Mouse (Mus musculus): Measurements from ENCODE around the gene Pcyt1a. TPM values are rescaled to one million over a fixed set of nuclear protein-coding genes. Genes with fewer than 3 reads are reported as not detected.
"Not testable (repeated sequence)": the region's sequence is repeated elsewhere in the genome, so short reads cannot be mapped to it uniquely, and the experiment has no call there.

Gene Pcyt1a
- polyA plus RNA-seq, 1 experiment, result 24.5 TPM

GRCm38 (mm10) chr16:32431047-32431591 lies 398 bp downstream of the Pcyt1a start:
- DNase-seq (ENCODE audit: low read depth, low spot score), result no peak
- under 1% methylated on average over 28 of the region's 28 CpGs for WGBS

GRCm38 (mm10) chr16:32431926-32432325 lies 1.2 kb downstream of the Pcyt1a start:
- no peak for DNase-seq (ENCODE audit: low read depth, low spot score)
- 88% methylated on average over 1 of the region's 1 CpGs for WGBS

- DNase-seq (ENCODE audit: low read depth, low spot score), result no peak
- 83% methylated on average over 2 of the region's 2 CpGs for WGBS
Measured at GRCm38 (mm10) chr16:32433138-32433537, 2.4 kb downstream of the Pcyt1a start.

GRCm38 (mm10) chr16:32434066-32434465 lies 3.3 kb downstream of the Pcyt1a start:
- DNase-seq (ENCODE audit: low read depth, low spot score), result no peak
- WGBS, result 49% methylated on average over 6 of the region's 6 CpGs

- DNase-seq (ENCODE audit: low read depth, low spot score), result no peak
Measured at GRCm38 (mm10) chr16:32434691-32435090, 4.0 kb downstream of the Pcyt1a start.

GRCm38 (mm10) chr16:32436657-32437056 lies 5.9 kb downstream of the Pcyt1a start:
- WGBS, result 79% methylated on average over 1 of the region's 1 CpGs
- no peak for DNase-seq (ENCODE audit: low read depth, low spot score)

- DNase-seq (ENCODE audit: low read depth, low spot score), result no peak
- 100% methylated on average over 1 of the region's 1 CpGs for WGBS
Measured at GRCm38 (mm10) chr16:32437266-32437665, 6.5 kb downstream of the Pcyt1a start.

- no peak for DNase-seq (ENCODE audit: low read depth, low spot score)
- 85% methylated on average over 3 of the region's 3 CpGs for WGBS
Measured at GRCm38 (mm10) chr16:32441432-32441831, 10.7 kb downstream of the Pcyt1a start.

GRCm38 (mm10) chr16:32444615-32445014 lies 13.9 kb downstream of the Pcyt1a start:
- WGBS, result 84% methylated on average over 3 of the region's 3 CpGs

GRCm38 (mm10) chr16:32445558-32445957 lies 14.8 kb downstream of the Pcyt1a start:
- 97% methylated on average over 1 of the region's 1 CpGs for WGBS
- no peak for DNase-seq (ENCODE audit: low read depth, low spot score)

More at GRCm38 (mm10) chr16:32444615-32445014, 13.9 kb downstream of the Pcyt1a start:
- DNase-seq (ENCODE audit: low read depth, low spot score), result not testable (repeated sequence)

- 70% methylated on average over 2 of the region's 2 CpGs for WGBS
Measured at GRCm38 (mm10) chr16:32446563-32447138, 15.9 kb downstream of the Pcyt1a start.

GRCm38 (mm10) chr16:32449665-32450064 lies 18.9 kb downstream of the Pcyt1a start:
- no peak for DNase-seq (ENCODE audit: low read depth, low spot score)
- WGBS, result 46% methylated on average over 3 of the region's 3 CpGs

More at GRCm38 (mm10) chr16:32446563-32447138, 15.9 kb downstream of the Pcyt1a start:
- DNase-seq (ENCODE audit: low read depth, low spot score), result no peak

- 91% methylated on average over 2 of the region's 2 CpGs for WGBS
- DNase-seq (ENCODE audit: low read depth, low spot score), result no peak
Measured at GRCm38 (mm10) chr16:32450133-32450532, 19.4 kb downstream of the Pcyt1a start.

- DNase-seq (ENCODE audit: low read depth, low spot score), result no peak
- WGBS, result 93% methylated on average over 8 of the region's 8 CpGs
Measured at GRCm38 (mm10) chr16:32453102-32453501, 22.4 kb downstream of the Pcyt1a start.

GRCm38 (mm10) chr16:32454646-32455045 lies 23.9 kb downstream of the Pcyt1a start:
- WGBS, result 94% methylated on average over 5 of the region's 5 CpGs
- DNase-seq (ENCODE audit: low read depth, low spot score), result no peak

- no peak for DNase-seq (ENCODE audit: low read depth, low spot score)
Measured at GRCm38 (mm10) chr16:32456086-32456485, 25.4 kb downstream of the Pcyt1a start.

GRCm38 (mm10) chr16:32456761-32457160 lies 26.0 kb downstream of the Pcyt1a start:
- no peak for DNase-seq (ENCODE audit: low read depth, low spot score)
- WGBS, result 49% methylated on average over 1 of the region's 1 CpGs

- DNase-seq (ENCODE audit: low read depth, low spot score), result peak; percentile 57
- WGBS, result 54% methylated on average over 10 of the region's 10 CpGs
Measured at GRCm38 (mm10) chr16:32457589-32458386, 27.1 kb downstream of the Pcyt1a start.

- WGBS, result 59% methylated on average over 4 of the region's 4 CpGs
- DNase-seq (ENCODE audit: low read depth, low spot score), result no peak
Measured at GRCm38 (mm10) chr16:32460518-32460917, 29.8 kb downstream of the Pcyt1a start.

- no peak for DNase-seq (ENCODE audit: low read depth, low spot score)
- WGBS, result 76% methylated on average over 5 of the region's 5 CpGs
Measured at GRCm38 (mm10) chr16:32461713-32462112, 31.0 kb downstream of the Pcyt1a start.

- DNase-seq (ENCODE audit: low read depth, low spot score), result no peak
- WGBS, result 46% methylated on average over 16 of the region's 16 CpGs
Measured at GRCm38 (mm10) chr16:32462950-32463349, 32.2 kb downstream of the Pcyt1a start.

Measured in large intestine, adult 2 months (tissue).